Mouse (Mus musculus) bone marrow, adult 2 months (tissue): ENCODE measurements at regions not wholly inside any gene's neighbourhood (a gene's known extent, or its start where the extent isn't known, plus 50 kb on each side); places are given as distances from the start of the nearest gene placed in this dataset.

Experiments used
- CTCF ChIP-seq: fragments of 200-500 bp; IDR thresholded peaks from 2 replicates; pipeline ENCODE4 v1.5.1; 2011; ENCODE audit warnings: low read length, control low read depth; ENCODE audit not compliant: control insufficient read depth, insufficient read depth
- POLR2A ChIP-seq: fragments of 200-500 bp; IDR thresholded peaks from 2 replicates; pipeline ENCODE4 v1.6.1; 2011; ENCODE audit warnings: low read depth, mild to moderate bottlenecking, control low read depth, low read length, borderline replicate concordance; ENCODE audit not compliant: control insufficient read depth

DNA sequence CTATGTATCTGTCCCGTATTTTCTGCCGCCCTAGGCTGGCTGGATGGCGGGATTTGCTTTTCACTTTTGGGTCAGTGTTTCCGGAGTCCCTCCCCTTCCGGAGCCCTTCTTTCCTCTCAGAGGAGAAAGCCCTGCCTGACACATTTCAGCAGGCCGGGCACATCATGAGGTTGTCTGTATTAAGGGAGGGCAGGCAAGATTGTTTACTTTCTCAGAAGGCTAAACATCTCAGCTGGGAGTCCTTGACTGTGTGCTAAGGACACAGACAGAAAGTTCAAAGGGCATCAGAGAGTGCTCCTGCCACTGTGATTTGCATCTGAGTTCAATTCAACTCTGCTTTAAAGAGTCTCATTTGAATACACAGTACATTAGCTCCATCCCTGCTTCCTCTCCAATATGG is 218.8 kb upstream of the Pard3b start:
- TF ChIP-seq POLR2A (no peak), CTCF (no peak)
